Mouse (Mus musculus) midbrain, embryonic 10.5 days (tissue): Measurements from ENCODE around the gene Tcf25. TPM values are rescaled to one million over a fixed set of nuclear protein-coding genes. Genes with fewer than 3 reads are reported as not detected.
"Not testable (repeated sequence)": the region's sequence is repeated elsewhere in the genome, so short reads cannot be mapped to it uniquely, and the experiment has no call there.

Source experiments
- DNase-seq: peaks from one replicate; pipeline ENCODE4 v3.0.0-alpha.2; 2017; ENCODE audit warnings: low spot score
- H3K27ac ChIP-seq: fragments of 300-500 bp; sonication (generic); replicated peaks from 2 replicates; pipeline ENCODE4 v1.5.1; 2016; ENCODE audit warnings: mild to moderate bottlenecking
- H3K27me3 ChIP-seq: fragments of 300-500 bp; sonication (generic); 2 replicates; pipeline ENCODE4 v1.6.1; 2016; ENCODE audit warnings: low read depth, mild to moderate bottlenecking; ENCODE audit not compliant: poor library complexity, severe bottlenecking
- H3K36me3 ChIP-seq: fragments of 300-500 bp; sonication (generic); 2 replicates; pipeline ENCODE4 v1.6.1; 2016; ENCODE audit warnings: mild to moderate bottlenecking, moderate library complexity
- H3K4me1 ChIP-seq: fragments of 300-500 bp; sonication (generic); 2 replicates; pipeline ENCODE4 v1.6.1; 2016
- H3K4me3 ChIP-seq: fragments of 300-500 bp; sonication (generic); 2 replicates; pipeline ENCODE4 v1.5.1; 2016; ENCODE audit warnings: mild to moderate bottlenecking, moderate library complexity
- H3K9me3 ChIP-seq: fragments of 300-500 bp; sonication (generic); replicated peaks from 2 replicates; pipeline ENCODE4 v1.6.1; 2016; ENCODE audit warnings: mild to moderate bottlenecking
- WGBS: fragments of 180-500 bp; shearing (Covaris S2); methylation state at CpG from one replicate; pipeline ENCODE4 v1.1.7; 2016; 5-methylcytosine and 5-hydroxymethylcytosine counted together
- polyA plus RNA-seq: library from polyadenylated mRNA; unstranded; fragments of >200 nt; fragmentation: Nextera tagmentation; extraction: Ambion mirVana; gene quantifications from 2 replicates; pipeline ENCODE4 v1.2.1, GENCODE M21; 2016

The Tcf25 gene
- polyA plus RNA-seq, 1 experiment from 2014 or later = 150 TPM

- no peak for DNase-seq
- Histone ChIP-seq H3K27ac (no peak overlapping the region), H3K27me3 (no peaks in the 10 kb centered on the region), H3K4me3 (no peak overlapping the region), H3K9me3 (no peaks in the 10 kb centered on the region), H3K36me3 (peaks cover 17% of the 10 kb centered on the region), H3K4me1 (peaks cover 15% of the 10 kb centered on the region)
- 90% methylated on average over 10 of the region's 10 CpGs for WGBS
Observed at GRCm38 (mm10) chr8:123445981-123446380, 72.4 kb downstream of the Tcf25 start.

- Histone ChIP-seq H3K4me3 (no peak overlapping the region), H3K27me3 (no peaks in the 10 kb centered on the region), H3K4me1 (peaks cover 15% of the 10 kb centered on the region), H3K27ac (no peak overlapping the region), H3K9me3 (no peaks in the 10 kb centered on the region), H3K36me3 (peaks cover 25% of the 10 kb centered on the region)
- WGBS = 92% methylated on average over 6 of the region's 6 CpGs
- no peak for DNase-seq
Observed at GRCm38 (mm10) chr8:123446799-123447198, 73.2 kb downstream of the Tcf25 start.

- Histone ChIP-seq H3K36me3 (peaks cover 63% of the 10 kb centered on the region), H3K4me1 (no peaks in the 10 kb centered on the region), H3K27ac (no peak overlapping the region), H3K27me3 (no peaks in the 10 kb centered on the region), H3K9me3 (no peaks in the 10 kb centered on the region), H3K4me3 (no peak overlapping the region)
- no peak for DNase-seq
- 89% methylated on average over 5 of the region's 5 CpGs for WGBS
Observed at GRCm38 (mm10) chr8:123450783-123451182, 77.2 kb downstream of the Tcf25 start.

- H3K4me1 ChIP-seq, H3K9me3 ChIP-seq, H3K27me3 ChIP-seq, DNase-seq, H3K27ac ChIP-seq, H3K4me3 ChIP-seq: not testable (repeated sequence)
- H3K36me3 ChIP-seq = peaks cover 73% of the 10 kb centered on the region
- 94% methylated on average over 12 of the region's 12 CpGs for WGBS
Observed at GRCm38 (mm10) chr8:123451747-123452146, 78.2 kb downstream of the Tcf25 start.

- Histone ChIP-seq H3K4me1 (no peaks in the 10 kb centered on the region), H3K4me3 (no peak overlapping the region), H3K27me3 (no peaks in the 10 kb centered on the region), H3K9me3 (no peaks in the 10 kb centered on the region), H3K36me3 (peaks cover 77% of the 10 kb centered on the region), H3K27ac (no peak overlapping the region)
- DNase-seq = no peak
- 90% methylated on average over 4 of the region's 4 CpGs for WGBS
Observed at GRCm38 (mm10) chr8:123452149-123452548, 78.6 kb downstream of the Tcf25 start.

- no peaks in the 10 kb centered on the region for H3K27me3 ChIP-seq
- WGBS = 85% methylated on average over 7 of the region's 7 CpGs
- H3K36me3 ChIP-seq = peaks cover 88% of the 10 kb centered on the region
- H3K4me1 ChIP-seq = no peaks in the 10 kb centered on the region
- no peak overlapping the region for H3K4me3 ChIP-seq
- no peak overlapping the region for H3K27ac ChIP-seq
- no peak for DNase-seq
- no peaks in the 10 kb centered on the region for H3K9me3 ChIP-seq
Observed at GRCm38 (mm10) chr8:123453291-123453690, 79.7 kb downstream of the Tcf25 start.

Other genes starting within 250 kb of the Tcf25 start
- 3.6 and 3.8 TPM in 2 replicates for gene Sult5a1, start 215.4 kb upstream of the Tcf25 start, polyA plus RNA-seq
- gene Dpep1, start 187.5 kb upstream of the Tcf25 start, polyA plus RNA-seq = 4.3 and 5.7 TPM in 2 replicates
- 139 and 156 TPM in 2 replicates for gene Chmp1a, start 161.0 kb upstream of the Tcf25 start, polyA plus RNA-seq
- gene Spata33, start 160.9 kb upstream of the Tcf25 start, polyA plus RNA-seq = 6.1 TPM in 2 replicates
- gene Cdk10, start 148.9 kb upstream of the Tcf25 start, polyA plus RNA-seq = 41.4 and 42.0 TPM in 2 replicates
- 1.3 and 2.4 TPM in 2 replicates for gene Spata2l, start 137.5 kb upstream of the Tcf25 start, polyA plus RNA-seq
- 23.2 and 27.2 TPM in 2 replicates for gene Zfp276, start 119.6 kb upstream of the Tcf25 start, polyA plus RNA-seq
- gene Vps9d1, start 119.4 kb upstream of the Tcf25 start, polyA plus RNA-seq = 24.0 and 27.1 TPM in 2 replicates
- gene Fanca, start 55.2 kb upstream of the Tcf25 start, polyA plus RNA-seq = 40.4 and 45.3 TPM in 2 replicates
- gene Spire2, start 41.0 kb upstream of the Tcf25 start, polyA plus RNA-seq = 9.7 and 12.3 TPM in 2 replicates
- 0.06 and 0.10 TPM in 2 replicates for gene Mc1r, start 33.4 kb downstream of the Tcf25 start, polyA plus RNA-seq
- gene Tubb3, start 37.7 kb downstream of the Tcf25 start, polyA plus RNA-seq = 428 and 665 TPM in 2 replicates
- gene Def8, start 49.8 kb downstream of the Tcf25 start, polyA plus RNA-seq = 42.1 and 45.9 TPM in 2 replicates
- gene Afg3l1, start 104.2 kb downstream of the Tcf25 start, polyA plus RNA-seq = 69.3 and 74.2 TPM in 2 replicates
- 19.0 and 26.7 TPM in 2 replicates for gene Dbndd1, start 141.7 kb downstream of the Tcf25 start, polyA plus RNA-seq
- gene Gas8, start 145.1 kb downstream of the Tcf25 start, polyA plus RNA-seq = 42.5 and 43.0 TPM in 2 replicates